Mouse (Mus musculus): Measurements from ENCODE around the gene Pnkd. TPM values are rescaled to one million over a fixed set of nuclear protein-coding genes. Genes with fewer than 3 reads are reported as not detected.

The Pnkd gene
- polyA plus RNA-seq, 1 experiment = 28.8 TPM

DNA sequence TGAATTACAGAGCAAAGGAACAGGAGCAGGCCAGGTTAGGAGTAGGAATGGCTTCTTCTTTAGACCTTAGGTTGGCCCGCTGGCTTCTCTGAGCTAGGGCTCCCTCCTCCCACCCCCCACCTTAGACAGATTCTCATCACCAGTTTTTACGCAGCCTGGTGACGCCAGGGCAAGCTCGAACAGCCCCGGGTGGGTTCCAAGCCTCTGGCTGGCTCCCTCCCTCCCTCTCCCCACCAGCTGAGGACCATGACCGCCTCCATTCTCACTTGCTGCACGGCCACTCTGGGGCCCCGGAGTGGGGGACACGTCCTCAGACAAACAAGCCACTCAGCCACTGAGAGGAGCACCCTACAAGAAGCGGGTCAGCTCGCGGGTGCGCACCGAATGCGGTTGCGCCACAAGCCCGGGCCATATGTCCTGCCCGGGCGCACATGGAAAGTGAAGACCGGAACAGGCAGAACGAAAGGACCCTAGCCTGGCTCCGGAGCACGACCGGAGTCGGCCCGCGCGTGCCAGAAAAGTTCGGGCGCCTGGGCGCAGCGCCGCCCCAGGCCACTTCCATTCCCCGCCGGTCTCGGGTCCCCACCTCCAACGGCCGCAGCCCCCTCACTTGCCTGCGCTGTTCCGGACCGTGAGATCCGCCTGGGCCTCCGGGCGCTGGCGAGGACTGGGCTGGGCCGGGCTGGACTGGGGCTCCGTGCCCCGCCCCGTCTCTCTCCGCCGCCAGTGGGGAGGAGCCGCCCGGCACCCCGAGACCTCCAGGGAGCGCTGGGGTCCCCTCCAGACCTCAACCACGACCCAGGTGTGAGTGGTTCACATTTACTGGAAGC is 19.0 kb downstream of the Pnkd start:
- H3K4me3 ChIP-seq (replicated peaks; ENCODE audit: control insufficient read depth, low read depth, low read length) = peak overlapping the region; percentile 66

DNA sequence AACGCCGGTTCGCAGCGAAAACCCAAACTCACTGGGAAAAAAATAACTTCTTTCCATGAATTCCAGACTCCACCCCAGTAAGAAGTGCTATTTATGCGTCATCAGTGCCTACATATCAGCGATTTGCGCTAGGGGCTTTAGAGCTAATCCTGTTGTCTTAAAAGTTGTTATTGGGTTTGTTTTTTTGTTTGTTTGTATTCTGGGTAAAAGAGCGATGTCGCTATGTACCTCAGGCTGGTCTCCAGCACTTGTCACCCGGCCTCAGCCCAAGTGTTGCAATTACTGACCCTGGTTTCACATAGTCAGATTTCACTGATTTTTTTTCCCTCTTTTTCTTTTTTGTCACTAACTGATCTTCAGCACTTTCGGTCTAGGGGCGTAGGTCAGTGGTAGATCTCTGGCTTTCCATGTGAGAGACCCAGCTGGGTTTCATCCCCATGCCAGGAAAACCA is 19.6 kb downstream of the Pnkd start:
- TF ChIP-seq CTCF (IDR thresholded peaks at IDR 0.05; ENCODE audit: control insufficient read depth, insufficient read depth, low read length) (no peak), POLR2A (IDR thresholded peaks at IDR 0.05; ENCODE audit: borderline replicate concordance, control insufficient read depth, low read depth, low read length) (no peak)
- Histone ChIP-seq H3K27ac (ENCODE audit: control insufficient read depth, insufficient read depth, low read depth, low read length, poor library complexity) (0 out of 2 replicates have a peak overlapping the region, but pooled peaks have one; percentile 52), H3K4me1 (ENCODE audit: control insufficient read depth, insufficient read depth, low read length) (no peaks in the 10 kb centered on the region; the same call in 1 of the 2 replicates), H3K4me3 (replicated peaks; ENCODE audit: control insufficient read depth, low read depth, low read length) (peak overlapping the region; percentile 66)
- 4% methylated on average over 12 of the region's 12 CpGs for WGBS

More for the DNA sequence above, 19.0 kb downstream of the Pnkd start:
- 1% methylated on average over 56 of the region's 56 CpGs for WGBS
- TF ChIP-seq CTCF (IDR thresholded peaks at IDR 0.05; ENCODE audit: control insufficient read depth, insufficient read depth, low read length) (no peak), POLR2A (IDR thresholded peaks at IDR 0.05; ENCODE audit: borderline replicate concordance, control insufficient read depth, low read depth, low read length) (no peak; the same call in 1 of the 2 replicates)
- Histone ChIP-seq H3K27ac (ENCODE audit: control insufficient read depth, insufficient read depth, low read depth, low read length, poor library complexity) (peak overlapping the region; percentile 52; the same call in 1 of the 2 replicates), H3K4me1 (ENCODE audit: control insufficient read depth, insufficient read depth, low read length) (no peaks in the 10 kb centered on the region; the same call in 1 of the 2 replicates)

GRCm38 (mm10) chr1:74304946-74305345 is 20.2 kb downstream of the Pnkd start:
- 77% methylated on average over 4 of the region's 4 CpGs for WGBS
- TF ChIP-seq CTCF (IDR thresholded peaks at IDR 0.05; ENCODE audit: control insufficient read depth, insufficient read depth, low read length) (no peak), POLR2A (IDR thresholded peaks at IDR 0.05; ENCODE audit: borderline replicate concordance, control insufficient read depth, low read depth, low read length) (no peak)
- Histone ChIP-seq H3K4me1 (ENCODE audit: control insufficient read depth, insufficient read depth, low read length) (no peaks in the 10 kb centered on the region; the same call in 1 of the 2 replicates), H3K4me3 (replicated peaks; ENCODE audit: control insufficient read depth, low read depth, low read length) (no peak overlapping the region), H3K27ac (ENCODE audit: control insufficient read depth, insufficient read depth, low read depth, low read length, poor library complexity) (no peak overlapping the region)

GRCm38 (mm10) chr1:74305522-74305921 is 20.8 kb downstream of the Pnkd start, which contains the start of gene Tmbim1:
Gene Tmbim1, minus strand, starts transcription at chr1:74305622.
- Histone ChIP-seq H3K4me3 (replicated peaks; ENCODE audit: control insufficient read depth, low read depth, low read length) (no peak within 1 kb of the TSS), H3K4me1 (ENCODE audit: control insufficient read depth, insufficient read depth, low read length) (no peaks in the 10 kb centered on the region; the same call in 1 of the 2 replicates), H3K27ac (ENCODE audit: control insufficient read depth, insufficient read depth, low read depth, low read length, poor library complexity) (no peak within 1 kb of the TSS)
- TF ChIP-seq CTCF (IDR thresholded peaks at IDR 0.05; ENCODE audit: control insufficient read depth, insufficient read depth, low read length) (no peak), POLR2A (IDR thresholded peaks at IDR 0.05; ENCODE audit: borderline replicate concordance, control insufficient read depth, low read depth, low read length) (no peak)
- WGBS = 89% methylated on average over 2 of the region's 2 CpGs

GRCm38 (mm10) chr1:74307146-74307545 is 22.4 kb downstream of the Pnkd start:
- H3K4me1 ChIP-seq (ENCODE audit: control insufficient read depth, insufficient read depth, low read length) = no peaks in the 10 kb centered on the region; the same call in 1 of the 2 replicates
- H3K4me3 ChIP-seq (replicated peaks; ENCODE audit: control insufficient read depth, low read depth, low read length) = no peak overlapping the region
- H3K27ac ChIP-seq (ENCODE audit: control insufficient read depth, insufficient read depth, low read depth, low read length, poor library complexity) = no peak overlapping the region
- 82% methylated on average over 1 of the region's 1 CpGs for WGBS
- TF ChIP-seq POLR2A (IDR thresholded peaks at IDR 0.05; ENCODE audit: borderline replicate concordance, control insufficient read depth, low read depth, low read length) (no peak), CTCF (IDR thresholded peaks at IDR 0.05; ENCODE audit: control insufficient read depth, insufficient read depth, low read length) (no peak)

DNA sequence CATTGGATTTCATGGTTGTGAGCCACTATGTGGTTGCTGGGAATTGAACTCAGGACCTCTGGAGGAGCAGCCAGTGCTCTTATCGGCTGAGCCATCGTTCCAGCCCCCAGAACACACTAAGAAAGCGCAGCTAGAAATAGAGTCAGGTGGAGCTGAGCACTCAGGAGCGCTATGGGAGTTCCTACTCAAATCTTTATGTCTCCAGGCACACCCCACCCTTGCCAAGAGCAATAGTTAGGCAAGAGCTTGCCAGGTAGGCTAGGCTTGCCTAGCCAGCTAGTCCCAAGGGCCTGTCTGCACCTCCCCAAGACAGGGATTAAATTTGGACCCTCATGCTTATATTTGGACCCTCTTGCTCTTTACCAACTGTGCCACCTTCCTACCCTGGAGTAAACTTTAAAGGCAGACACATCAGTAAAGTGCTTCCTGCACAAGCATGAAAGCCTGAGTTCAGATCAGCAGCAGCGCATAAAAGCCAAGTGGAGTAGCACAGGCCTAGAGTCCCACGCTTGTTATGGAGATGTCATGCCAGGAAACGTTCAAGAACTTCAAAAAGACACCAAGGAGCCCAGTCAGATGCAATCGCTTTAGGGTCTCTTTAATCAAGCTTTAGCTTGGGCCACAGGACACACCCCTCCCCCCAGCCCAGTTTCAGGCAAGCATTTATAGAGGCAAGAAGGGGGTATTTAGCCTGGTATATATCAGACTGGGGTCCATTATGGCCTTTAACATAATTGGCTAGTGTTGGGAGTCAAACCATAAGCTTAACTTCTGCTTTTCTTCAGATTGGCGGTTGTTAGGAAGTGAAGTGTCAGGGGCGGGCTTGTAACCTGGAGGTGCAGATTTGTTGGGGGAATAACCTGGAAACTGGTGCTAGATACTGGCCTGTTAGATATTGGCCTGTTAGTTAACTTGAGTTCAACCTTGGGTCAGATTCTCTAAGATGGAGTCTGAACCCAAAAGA is 23.6 kb downstream of the Pnkd start:
- Histone ChIP-seq H3K4me1 (ENCODE audit: control insufficient read depth, insufficient read depth, low read length) (no peaks in the 10 kb centered on the region; the same call in 1 of the 2 replicates), H3K4me3 (replicated peaks; ENCODE audit: control insufficient read depth, low read depth, low read length) (no peak overlapping the region), H3K27ac (ENCODE audit: control insufficient read depth, insufficient read depth, low read depth, low read length, poor library complexity) (no peak overlapping the region)
- WGBS = 58% methylated on average over 10 of the region's 10 CpGs
- TF ChIP-seq POLR2A (IDR thresholded peaks at IDR 0.05; ENCODE audit: borderline replicate concordance, control insufficient read depth, low read depth, low read length) (no peak), CTCF (IDR thresholded peaks at IDR 0.05; ENCODE audit: control insufficient read depth, insufficient read depth, low read length) (no peak)

DNA sequence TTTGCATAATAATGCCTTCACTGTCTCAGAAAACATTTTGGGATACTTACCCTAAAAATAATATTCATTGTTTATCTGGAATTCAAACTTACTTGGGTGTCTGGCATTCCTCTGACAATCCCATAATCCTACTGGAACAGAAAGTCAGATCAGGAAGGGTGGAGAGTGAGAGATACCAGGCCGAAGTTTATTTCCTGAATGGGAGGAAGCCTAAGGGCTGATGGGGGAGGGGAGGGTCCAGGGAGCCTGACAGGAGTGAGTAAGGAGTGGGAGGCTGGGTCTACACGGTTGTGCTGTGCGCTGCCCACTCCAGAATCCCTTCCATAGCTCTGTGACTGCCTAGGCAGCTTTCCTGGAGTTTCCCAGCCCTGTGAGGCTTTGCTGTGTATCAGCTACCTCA is 25.0 kb downstream of the Pnkd start:
- H3K27ac ChIP-seq (ENCODE audit: control insufficient read depth, insufficient read depth, low read depth, low read length, poor library complexity) = no peak overlapping the region
- H3K4me1 ChIP-seq (ENCODE audit: control insufficient read depth, insufficient read depth, low read length) = no peaks in the 10 kb centered on the region; the same call in 1 of the 2 replicates
- H3K4me3 ChIP-seq (replicated peaks; ENCODE audit: control insufficient read depth, low read depth, low read length) = no peak overlapping the region
- 44% methylated on average over 3 of the region's 3 CpGs for WGBS
- TF ChIP-seq POLR2A (IDR thresholded peaks at IDR 0.05; ENCODE audit: borderline replicate concordance, control insufficient read depth, low read depth, low read length) = no peak
- TF ChIP-seq CTCF (IDR thresholded peaks at IDR 0.05; ENCODE audit: control insufficient read depth, insufficient read depth, low read length) = no peak
